Mouse (Mus musculus): Measurements from ENCODE around the gene Slc1a7. TPM values are rescaled to one million over a fixed set of nuclear protein-coding genes. Genes with fewer than 3 reads are reported as not detected.

Gene Slc1a7
- total RNA-seq, 2 experiments from 2014 or later: not detected

- DNase-seq (ENCODE audit: extremely low spot score in 1 of 2, low spot score in 1 of 2): no peak
These were observed 77.3 kb downstream of the Slc1a7 start for GRCm38 (mm10) chr4:108045136-108046107.

- DNase-seq (ENCODE audit: extremely low spot score in 1 of 2, low spot score in 1 of 2): no peak
These were observed 78.0 kb downstream of the Slc1a7 start for GRCm38 (mm10) chr4:108046136-108046535.

- no peak for DNase-seq (ENCODE audit: extremely low spot score in 1 of 2, low spot score in 1 of 2)
These were observed 83.6 kb downstream of the Slc1a7 start for GRCm38 (mm10) chr4:108051687-108052274.

GRCm38 (mm10) chr4:108052673-108053072 is 84.5 kb downstream of the Slc1a7 start:
- no peak for DNase-seq (ENCODE audit: extremely low spot score in 1 of 2, low spot score in 1 of 2)

- no peak for DNase-seq (ENCODE audit: extremely low spot score in 1 of 2, low spot score in 1 of 2)
These were observed 87.7 kb downstream of the Slc1a7 start for GRCm38 (mm10) chr4:108055873-108056272.

- no peak for DNase-seq (ENCODE audit: extremely low spot score in 1 of 2, low spot score in 1 of 2)
These were observed 89.1 kb downstream of the Slc1a7 start for GRCm38 (mm10) chr4:108057247-108057646.

GRCm38 (mm10) chr4:108058166-108058565 is 90.0 kb downstream of the Slc1a7 start:
- DNase-seq (ENCODE audit: extremely low spot score in 1 of 2, low spot score in 1 of 2): no peak

- no peak for DNase-seq (ENCODE audit: extremely low spot score in 1 of 2, low spot score in 1 of 2)
These were observed 91.7 kb downstream of the Slc1a7 start for GRCm38 (mm10) chr4:108059601-108060379.

GRCm38 (mm10) chr4:108060774-108061173 is 92.6 kb downstream of the Slc1a7 start:
- no peak for DNase-seq (ENCODE audit: extremely low spot score in 1 of 2, low spot score in 1 of 2)

GRCm38 (mm10) chr4:108062524-108062923 is 94.4 kb downstream of the Slc1a7 start:
- no peak for DNase-seq (ENCODE audit: extremely low spot score in 1 of 2, low spot score in 1 of 2)

Other genes starting within 250 kb of the Slc1a7 start
- 100 to 1,000 TPM in 1 of 2 experiments, 10 to 100 TPM in 1; 82.9 to 110 TPM for gene Lrp8, start 166.1 kb upstream of the Slc1a7 start, total RNA-seq (2021)
- 10 to 100 TPM; 37.6 to 41.9 TPM for gene Magoh, start 88.6 kb upstream of the Slc1a7 start, total RNA-seq (2021)
- 10 to 100 TPM; 64.8 to 71.3 TPM for gene 0610037L13Rik, start 78.5 kb upstream of the Slc1a7 start, total RNA-seq (2021)
- gene Cpt2, start 44.7 kb upstream of the Slc1a7 start, total RNA-seq (2021): 1 to 10 TPM; 6.7 to 7.3 TPM
- gene Podn, start 128.1 kb downstream of the Slc1a7 start, total RNA-seq (2021): 10 to 100 TPM in 1 of 2 experiments, 1 to 10 TPM in 1; 7.8 to 10.0 TPM
- gene Scp2, start 176.7 kb downstream of the Slc1a7 start, total RNA-seq (2021): 100 to 1,000 TPM in 1 of 2 experiments, 10 to 100 TPM in 1; 86.4 to 103 TPM
- 10 to 100 TPM; 16.7 to 18.5 TPM for gene Echdc2, start 197.1 kb downstream of the Slc1a7 start, total RNA-seq (2021)
- not detected for gene Zyg11a, start 249.7 kb downstream of the Slc1a7 start, total RNA-seq (2021)

All from layer of hippocampus, postnatal 25 days (tissue).